Mouse (Mus musculus): ENCODE data around the gene Adgrg1.
A peak's percentile ranks its signal among the peaks of the same experiment; 100 is the strongest.
"Not testable (repeated sequence)": the region's sequence is repeated elsewhere in the genome, so short reads cannot be mapped to it uniquely, and the experiment has no call there.

The Adgrg1 gene

DNA sequence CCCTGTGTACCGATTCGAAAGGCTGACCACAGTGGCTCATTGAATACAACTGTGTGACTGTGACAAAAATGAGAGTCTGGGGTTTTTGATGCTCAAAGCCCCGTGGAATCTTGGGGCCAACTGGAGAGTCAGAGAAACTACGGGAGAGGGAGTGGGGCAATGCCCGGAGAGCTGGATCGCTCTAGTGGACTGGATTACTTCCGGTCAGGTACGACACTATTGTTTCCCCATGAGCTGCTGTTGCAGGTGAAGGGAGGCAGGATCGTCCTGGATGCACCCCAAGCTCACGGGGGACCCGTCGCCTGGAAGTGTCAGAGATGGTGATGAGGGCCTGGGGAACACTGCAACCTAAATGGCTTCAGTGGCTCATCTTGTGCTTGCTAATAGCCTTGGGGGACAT is 21.5 kb downstream of the Adgrg1 start:
- no peak for DNase-seq (ENCODE audit: low spot score in 2 of 2)

DNA sequence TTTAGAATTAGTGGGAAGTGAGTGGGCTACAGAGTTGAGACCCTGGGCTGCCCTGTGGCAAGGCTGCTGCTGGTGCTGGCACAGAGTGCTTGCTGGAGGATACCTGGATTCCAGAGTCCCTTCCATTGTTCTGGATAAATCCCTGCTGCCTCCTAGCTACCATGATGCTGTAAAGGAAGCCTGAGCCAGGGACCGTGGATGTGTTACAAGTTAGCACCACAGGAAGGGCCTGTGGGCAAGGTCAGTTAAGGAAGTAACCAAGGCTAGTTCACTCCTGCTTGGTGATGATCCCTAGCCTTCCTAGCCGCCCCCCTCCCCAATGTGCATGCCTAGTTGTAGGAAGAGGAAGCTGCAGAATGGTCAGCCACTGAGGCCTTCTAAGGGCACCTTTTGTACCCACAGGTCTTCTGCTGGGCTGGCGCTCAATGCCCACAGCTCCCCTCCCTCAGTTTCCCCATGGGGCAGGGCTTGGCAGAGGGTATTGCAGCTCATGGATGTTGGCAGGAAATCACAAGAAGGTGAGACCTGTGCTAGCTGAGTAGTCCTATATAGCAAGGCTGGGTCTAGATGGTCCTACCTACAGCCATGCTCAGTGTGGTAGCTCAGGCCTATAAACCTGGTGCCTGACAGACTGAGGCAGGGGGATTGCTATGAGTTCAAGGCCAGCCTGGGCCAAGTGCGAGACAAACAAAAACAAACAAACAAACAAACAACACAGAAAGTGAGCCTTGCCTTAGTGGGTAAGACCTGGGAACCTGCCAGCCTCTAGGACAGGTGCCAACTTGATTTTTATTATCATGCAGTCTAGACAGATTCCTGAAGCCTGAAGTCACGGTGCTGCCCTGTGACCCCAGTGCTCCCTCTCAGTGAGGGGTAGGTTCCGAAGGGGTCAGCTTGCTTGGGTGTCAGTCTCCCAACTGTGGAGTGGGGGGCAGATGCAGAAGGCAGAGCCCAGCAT is 22.6 kb downstream of the Adgrg1 start:
- no peak for DNase-seq (ENCODE audit: low spot score in 2 of 2)

DNA sequence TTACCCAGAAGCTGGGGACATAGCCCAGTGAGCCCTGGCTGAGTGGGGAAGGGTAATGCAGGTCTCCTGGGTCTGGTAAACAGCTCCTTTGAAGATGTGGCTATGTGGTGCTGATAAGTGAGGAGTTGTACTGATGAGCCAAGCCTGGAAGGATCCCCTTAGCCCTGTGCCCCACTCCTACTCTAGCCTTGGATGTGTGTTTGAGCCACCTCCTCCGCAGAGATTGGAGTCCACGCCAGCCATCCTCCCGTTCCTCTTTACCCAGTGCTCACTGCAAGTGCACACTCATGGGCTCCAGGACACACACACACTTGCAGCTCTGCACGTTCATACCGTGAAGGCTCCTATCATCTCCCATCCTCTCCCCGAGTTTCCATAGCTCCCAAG is 23.3 kb downstream of the Adgrg1 start:
- DNase-seq (ENCODE audit: low spot score in 2 of 2) = no peak

DNA sequence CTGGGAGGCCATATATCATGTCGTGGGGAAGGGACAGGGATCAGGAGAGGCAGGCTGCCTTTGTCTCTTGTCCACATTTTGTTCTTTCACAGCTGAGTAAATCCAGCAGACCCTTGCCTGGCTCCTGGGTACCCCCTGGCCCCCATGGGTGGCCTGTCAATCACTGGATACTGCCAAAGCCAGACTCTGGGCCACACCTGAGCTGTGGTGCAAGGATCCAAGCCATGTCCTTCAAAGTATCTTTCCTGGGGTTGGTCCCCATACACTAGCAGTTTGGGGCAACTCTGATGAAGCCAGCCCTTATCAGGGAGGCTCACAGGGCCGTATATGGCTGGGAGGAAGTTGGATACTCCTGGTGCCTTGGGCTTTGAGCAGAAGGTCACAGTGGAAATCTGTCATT is 23.9 kb downstream of the Adgrg1 start:
- DNase-seq (ENCODE audit: low spot score in 2 of 2) = no peak

DNA sequence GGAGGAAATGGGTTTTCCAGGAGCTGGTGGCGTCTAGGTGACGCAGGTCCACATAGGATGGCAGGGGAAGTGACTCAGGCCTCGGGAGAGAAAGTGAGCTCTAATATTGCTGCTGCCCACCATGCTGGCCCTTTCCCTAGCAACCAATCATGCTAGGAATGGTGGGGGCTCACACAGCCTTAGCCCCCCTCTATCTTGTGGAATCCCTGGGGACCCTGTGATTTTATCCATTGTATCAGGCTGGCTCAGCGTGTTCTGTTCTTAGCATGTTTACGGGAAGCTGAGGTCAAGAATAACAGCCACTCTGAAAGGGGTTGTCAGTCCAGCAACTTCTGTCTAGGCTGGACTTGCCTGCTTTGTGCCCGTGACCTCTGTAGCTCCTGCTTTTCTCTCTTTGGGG is 24.5 kb downstream of the Adgrg1 start:
- no peak for DNase-seq (ENCODE audit: low spot score in 2 of 2)

DNA sequence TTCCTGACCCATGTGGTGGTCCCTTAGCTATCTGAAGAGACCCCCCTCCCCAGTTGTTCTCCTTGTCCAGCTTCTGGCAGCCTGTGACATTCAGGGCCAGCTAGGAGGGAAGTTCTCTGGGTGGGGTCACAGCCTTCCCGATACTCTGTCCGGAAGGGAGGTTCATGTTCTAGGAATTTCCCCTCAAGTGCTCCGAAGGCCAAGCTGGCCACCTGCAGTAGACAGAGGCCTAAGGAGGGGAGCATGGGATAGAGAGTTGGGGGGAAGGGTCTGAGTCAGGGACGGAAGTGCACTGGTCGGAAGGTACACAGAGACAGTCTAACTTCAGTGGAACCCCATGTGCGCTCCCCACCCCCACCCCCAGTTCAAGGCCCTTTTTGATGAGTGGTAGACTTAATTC is 25.4 kb downstream of the Adgrg1 start:
- no peak for DNase-seq (ENCODE audit: low spot score in 2 of 2)

DNA sequence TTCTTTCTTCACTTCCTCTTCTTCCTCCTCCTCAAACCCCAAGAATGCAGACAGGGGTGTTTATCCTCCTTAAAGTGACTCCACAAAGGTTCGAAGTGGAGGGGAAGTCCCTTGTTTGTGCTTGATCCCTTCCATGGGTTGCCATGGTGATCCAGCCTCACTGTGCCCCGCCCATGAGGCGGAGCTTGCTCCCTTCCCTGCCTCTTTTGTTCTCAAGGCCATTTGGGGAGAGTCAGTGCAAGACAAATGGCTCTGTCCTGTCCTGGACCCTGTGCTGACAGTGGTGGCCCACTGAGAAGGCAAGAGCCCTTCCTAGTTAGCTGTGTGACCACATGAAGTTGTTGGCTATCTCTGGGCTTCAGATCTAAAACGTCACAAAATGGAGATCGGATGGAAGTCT is 26.1 kb downstream of the Adgrg1 start:
- DNase-seq (ENCODE audit: low spot score in 2 of 2) = peak; percentile 34 to 55

DNA sequence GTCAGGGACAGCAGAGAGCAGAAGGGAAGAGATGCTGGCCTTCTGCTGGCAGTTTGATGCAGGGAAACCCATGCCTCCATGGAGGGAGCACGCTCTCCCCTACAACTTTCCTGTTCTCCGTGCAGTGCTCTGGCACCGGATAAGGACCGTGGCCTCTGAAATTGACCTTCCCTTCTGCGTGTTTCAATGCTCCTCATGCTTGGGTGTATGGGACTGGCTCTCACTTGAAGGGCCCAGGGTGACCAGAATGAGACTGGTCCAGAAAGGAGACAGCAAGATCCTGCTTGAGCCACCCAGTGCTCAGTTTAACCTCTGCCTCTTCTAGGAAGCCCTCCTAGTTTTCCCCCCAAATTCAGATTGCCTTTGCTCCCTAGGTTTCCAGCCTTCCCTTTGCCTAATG is 26.6 kb downstream of the Adgrg1 start:
- DNase-seq (ENCODE audit: low spot score in 2 of 2) = no peak

DNA sequence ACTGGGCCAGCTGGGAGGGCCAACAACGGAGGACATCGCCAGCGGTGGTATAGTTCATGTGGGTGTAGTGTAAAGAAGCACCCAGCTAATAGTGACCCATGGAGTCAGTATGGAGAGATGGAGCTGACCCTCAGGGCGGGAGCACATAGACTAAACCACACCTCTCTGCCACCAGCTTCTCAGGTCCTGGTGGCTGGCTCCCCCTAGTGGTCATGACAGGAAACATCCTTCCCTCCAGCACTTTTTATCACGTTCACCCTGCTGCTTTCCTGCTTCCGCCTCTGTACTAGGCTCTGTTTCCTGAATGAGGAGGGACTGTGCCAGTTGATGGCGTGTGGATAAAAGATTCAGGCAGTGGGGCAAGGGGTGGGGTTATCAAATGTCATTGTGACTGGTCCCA is 27.1 kb downstream of the Adgrg1 start:
- peak; percentile 68 to 75 for DNase-seq (ENCODE audit: low spot score in 2 of 2)

DNA sequence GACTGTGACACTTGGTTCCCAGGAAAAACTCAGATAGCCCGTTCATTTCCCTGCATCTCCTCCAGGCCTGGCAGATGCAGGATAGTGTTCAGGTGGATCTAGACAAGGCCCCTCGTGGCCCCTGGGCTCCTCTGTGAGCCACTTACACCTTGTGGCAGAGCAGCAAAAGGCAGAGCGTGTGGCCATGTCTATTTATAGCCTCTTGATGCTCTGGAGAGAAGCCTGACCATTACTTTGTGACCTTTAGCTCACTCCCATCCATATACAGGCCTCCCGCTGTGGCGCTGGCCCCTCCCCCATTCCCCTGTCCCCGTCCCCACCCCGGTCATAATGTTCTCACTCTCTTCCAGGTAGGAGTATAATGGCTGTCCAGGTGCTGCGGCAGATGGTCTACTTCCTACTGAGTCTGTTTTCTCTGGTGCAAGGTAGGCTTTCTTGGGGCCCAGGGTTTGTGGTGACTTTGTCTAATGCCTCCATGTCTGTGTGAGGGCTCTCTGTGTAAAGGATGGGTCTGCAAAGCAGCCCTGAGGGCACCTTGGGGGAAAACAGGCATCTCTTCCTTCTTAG is 27.6 kb downstream of the Adgrg1 start:
- no peak for DNase-seq (ENCODE audit: low spot score in 2 of 2)

DNA sequence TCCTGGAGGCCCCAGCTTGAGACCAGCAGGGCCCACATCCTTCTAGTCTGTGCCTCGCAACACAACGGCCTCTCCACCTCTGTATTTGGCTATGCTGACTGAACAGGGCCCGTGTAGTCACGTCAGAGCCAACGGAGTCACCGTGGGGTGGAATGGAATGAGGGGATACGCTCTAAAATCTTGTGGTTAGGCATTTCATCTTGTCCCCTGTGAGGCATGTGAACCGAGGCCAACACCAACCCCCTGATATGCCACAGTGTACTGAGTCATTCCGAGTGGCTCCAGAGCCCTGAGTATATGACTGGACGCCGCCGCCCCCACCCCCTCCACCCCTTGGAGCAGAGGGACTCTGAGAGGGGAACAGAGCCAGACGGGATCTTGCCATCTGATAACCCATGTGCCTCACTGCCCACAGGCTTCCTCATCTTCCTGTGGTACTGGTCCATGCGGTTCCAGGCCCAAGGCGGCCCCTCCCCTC is 37.9 kb downstream of the Adgrg1 start:
- DNase-seq (ENCODE audit: low spot score in 2 of 2) = no peak

DNA sequence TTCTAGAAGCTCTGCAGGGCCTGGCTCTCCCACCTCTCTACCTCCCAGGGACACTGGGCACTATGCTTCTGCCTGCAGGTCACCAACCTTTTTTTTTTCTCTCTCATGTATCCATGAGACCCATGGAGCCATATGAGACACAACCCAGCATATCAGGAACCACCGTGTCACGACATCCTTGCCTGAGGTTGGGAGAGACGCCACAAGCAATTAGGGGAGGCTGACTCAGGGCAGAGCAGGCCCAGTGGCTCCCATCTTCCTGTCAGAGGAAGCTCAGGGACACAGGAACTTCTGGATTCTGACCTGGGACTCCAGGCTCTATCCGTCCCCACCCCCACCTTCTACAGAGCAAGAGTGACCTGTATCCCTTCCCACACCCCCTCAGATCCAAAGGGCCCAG is 41.3 kb downstream of the Adgrg1 start:
- no peak for DNase-seq (ENCODE audit: low spot score in 2 of 2)

DNA sequence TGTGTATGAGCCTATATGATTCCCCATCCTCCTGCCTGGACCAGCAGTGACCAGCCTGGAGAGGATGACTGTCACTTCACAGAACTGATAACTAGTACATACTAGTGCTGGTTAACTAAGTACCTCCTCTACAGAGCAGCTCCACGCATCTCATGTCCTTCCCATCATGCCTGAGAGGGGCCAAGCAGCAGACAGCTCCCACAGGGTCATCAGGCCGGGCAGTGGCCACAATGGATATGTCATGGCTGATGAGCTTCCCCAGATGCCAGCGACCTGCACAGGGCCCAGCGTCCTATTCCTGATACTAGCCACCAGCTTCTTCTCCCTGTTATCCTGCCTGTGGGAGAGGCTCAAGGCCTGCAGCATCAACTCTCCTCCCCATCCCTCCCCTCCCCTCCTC is 42.1 kb downstream of the Adgrg1 start:
- DNase-seq (ENCODE audit: low spot score in 2 of 2) = no peak

DNA sequence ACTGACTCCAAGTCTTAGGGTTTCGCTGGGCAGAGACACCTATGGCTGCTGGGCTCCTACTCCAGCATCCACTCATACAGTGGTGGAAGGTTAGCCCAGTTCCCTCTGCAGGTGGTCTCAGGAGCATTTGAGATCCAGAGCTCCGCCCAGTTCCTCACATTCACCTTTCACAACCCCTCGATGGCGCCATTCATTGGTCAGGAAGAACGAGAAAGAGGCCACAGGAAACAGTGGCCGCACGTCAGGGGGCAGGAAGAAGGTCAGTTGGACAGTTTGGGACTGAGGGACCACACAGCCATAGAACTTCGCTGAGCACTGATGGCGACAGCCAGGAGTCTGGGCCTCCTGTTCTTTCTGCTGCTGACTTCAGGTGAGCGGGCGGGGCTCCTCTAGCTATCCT is 42.9 kb downstream of the Adgrg1 start, which contains the start of gene Adgrg3:
Gene Adgrg3 (plus strand): TSS at position 242 of the 400 bp plus-strand sequence.
- DNase-seq (ENCODE audit: low spot score in 2 of 2) = no peak

DNA sequence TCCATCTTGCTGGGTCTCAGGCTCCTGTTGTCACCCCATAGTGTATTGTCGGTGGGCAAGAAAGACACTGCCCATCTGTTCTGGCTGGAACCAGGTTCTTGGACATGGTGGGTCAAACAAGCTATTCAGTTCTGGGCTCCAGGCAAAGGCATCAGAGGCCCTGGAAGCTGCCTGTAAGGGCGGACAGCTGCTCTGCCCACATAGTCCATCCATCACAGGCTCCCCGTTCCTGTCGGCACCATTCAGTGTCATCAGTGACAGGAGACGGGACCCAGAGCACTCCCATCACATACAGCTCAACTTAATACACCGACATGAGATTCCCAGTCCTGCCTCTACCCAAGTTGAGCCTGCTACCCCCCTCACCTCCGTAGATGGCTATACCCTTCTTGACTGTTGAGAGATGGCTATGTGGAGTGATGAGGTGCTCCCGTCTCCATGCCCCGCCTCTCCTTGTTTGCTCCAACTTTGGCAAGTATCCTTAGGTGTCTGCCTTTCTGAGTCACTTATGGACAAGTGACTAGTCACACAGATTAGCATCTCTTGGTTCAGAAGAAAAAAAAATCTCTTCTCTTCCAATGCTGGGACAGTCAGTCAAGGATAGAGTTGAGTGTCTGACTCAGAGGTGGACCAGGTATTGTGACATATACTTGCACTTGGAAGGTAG is 43.6 kb downstream of the Adgrg1 start:
- DNase-seq (ENCODE audit: low spot score in 2 of 2) = no peak

DNA sequence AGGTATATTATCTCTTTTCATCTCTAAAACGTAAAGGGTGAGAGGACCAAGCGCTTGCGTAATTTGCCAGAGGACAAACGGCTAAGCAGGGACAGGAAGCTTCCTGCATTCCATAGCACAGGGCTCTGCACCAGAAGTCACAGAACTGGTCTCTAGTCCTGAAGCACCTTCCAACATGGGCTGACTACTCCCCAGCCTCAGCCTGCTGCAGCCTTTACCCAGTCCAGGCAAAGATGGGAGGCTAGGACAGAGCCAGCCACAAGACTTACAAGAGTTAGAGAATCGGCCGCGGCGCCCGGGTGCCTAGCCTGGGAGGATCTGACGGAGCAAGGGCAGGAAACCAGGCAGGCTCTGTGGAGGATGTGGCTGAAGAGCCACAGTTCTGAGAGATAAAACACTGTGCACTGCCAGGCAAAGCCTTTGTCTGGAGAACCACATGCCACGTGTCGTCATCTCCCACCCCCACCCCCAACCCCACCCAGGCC is 45.8 kb downstream of the Adgrg1 start:
- peak; percentile 46 to 59 for DNase-seq (ENCODE audit: low spot score in 2 of 2)

DNA sequence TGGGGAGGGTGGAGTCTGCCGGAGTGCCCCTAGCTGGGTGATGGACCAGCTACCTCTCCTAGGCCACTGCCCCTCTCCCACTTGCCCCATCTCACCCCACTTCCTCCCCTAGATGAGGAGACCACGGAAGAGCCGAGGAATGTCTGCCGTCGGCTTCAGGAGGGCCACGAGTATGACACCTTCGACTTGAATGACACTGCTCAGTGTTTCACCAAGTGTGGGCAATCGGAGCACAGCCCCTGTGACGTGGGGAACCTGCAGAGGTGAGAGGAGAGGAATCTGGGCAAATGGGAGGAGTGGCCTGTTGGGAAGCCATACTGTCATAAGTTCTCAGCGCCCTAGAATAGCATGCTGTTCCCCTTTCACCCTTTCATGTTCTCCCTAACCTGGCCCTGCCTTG is 46.3 kb downstream of the Adgrg1 start:
- peak; percentile 34 to 41 for DNase-seq (ENCODE audit: low spot score in 2 of 2)

DNA sequence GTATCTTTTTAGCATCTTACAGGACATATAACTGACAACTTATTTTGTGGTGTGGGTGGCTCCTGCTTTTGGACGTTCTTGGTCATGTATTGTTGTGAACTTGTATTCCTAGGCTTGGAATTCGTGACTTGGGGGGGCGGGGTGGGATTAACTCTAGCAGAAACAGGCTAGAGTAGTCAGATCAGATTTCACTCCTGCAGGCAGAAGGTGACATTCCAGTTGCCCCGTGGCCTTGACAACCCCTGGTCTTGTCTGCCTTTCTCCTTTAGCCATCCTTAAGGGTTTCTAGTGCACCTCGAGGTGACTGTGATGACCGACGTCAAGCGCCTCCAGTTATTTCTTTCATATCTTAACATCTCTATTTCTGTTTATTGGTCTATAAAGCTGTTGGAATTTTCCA is 48.6 kb downstream of the Adgrg1 start:
- no peak for DNase-seq (ENCODE audit: low spot score in 2 of 2)

DNA sequence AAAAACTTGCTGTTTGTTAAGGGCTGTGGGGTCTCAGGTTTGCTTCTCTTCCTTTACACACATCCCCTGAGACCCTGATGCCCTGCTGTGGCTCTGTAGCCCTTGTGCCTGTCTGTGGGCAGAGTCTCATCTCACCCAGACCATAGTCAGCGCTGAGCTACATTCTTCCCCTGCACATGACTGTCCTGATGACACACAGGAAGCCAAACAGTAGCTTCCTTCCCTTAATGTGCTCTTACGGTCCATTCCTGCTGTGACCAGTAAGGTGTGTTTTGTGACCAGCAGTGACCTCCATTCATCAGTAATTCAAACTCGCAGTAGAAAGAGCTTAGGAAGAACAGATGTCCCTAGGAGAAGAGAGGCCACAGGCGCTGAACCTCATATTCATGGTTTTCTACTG is 49.8 kb downstream of the Adgrg1 start:
- no peak for DNase-seq (ENCODE audit: low spot score in 2 of 2)

DNA sequence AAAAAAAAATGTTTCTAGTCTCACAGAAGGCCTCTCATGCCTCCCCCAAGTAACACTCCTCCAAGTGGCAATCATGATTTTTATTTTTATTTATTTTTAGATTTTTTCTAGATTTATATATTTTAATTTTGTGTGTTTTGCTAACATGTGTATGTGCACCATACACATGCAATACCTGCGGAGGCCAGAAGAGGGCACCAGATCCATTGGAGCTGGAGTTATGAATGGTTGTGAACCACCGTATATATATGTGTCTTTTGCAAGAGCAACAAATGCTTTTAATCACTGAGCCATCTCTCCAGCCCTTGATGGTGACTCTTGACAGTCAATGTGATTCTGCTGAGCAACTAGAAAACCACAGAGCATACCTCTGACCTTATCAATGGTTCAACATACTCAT is 50.9 kb downstream of the Adgrg1 start:
- peak in 1 of 2 experiments; percentile 35 for DNase-seq (ENCODE audit: low spot score in 2 of 2)

DNA sequence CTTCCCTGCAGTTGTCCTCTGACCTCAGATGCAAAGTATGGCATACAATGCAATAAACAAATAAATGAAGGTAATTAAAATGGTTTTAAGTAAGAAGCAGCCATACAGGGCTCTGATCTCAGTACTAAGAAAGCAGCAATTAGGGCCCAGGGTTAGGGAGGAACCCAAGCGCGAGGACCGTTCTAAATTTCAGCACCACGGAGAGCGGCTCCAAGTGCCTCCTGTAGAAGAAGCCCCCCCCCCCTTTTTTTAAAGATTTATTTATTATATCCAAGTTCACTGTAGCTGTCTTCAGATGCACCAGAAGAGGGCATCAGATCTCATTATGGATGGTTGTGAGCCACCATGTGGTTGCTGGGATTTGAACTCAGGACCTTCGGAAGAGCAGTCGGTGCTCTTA is 53.8 kb downstream of the Adgrg1 start:
- DNase-seq (ENCODE audit: low spot score in 2 of 2) = not testable (repeated sequence)

DNA sequence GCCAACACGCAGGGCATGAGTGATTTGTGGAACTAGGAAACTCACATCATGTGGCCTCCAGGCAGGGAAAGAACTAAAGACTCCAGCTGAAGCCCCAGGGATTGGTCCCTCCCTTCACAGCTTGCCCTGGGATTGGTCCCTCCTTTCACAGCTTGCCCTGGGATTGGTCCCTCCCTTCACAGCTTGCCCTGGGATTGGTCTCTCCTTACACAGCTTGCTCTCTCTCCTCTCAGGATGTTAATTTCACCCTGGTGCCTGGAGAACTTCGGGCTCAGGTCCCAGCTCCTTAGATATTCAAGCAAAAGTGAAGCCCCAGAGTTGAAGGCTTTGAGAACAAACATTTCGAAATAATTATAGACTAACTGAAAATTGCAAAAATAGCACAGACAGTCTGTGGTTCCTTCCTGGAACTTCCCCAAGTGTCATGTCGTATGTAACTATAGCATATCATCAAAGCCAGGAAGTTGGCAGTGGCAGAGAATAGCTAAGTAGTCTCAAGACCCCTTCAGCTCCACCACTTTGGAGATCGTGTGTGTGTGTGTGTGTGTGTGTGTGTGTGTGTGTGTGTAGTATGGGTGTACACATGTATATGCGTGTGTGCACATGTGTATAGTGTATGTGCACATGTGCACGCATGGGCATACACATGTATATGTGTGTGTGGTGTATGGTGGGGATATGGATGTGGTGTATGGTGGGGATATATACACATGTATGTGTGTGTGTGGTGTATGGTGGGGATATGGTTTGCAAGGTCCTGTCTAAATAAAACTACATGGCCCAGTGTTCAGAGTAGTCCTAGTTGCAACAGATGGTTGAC is 62.8 kb downstream of the Adgrg1 start:
- no peak for DNase-seq (ENCODE audit: low spot score in 2 of 2)
